Mouse (Mus musculus) E14TG2a.4 (cell line): ENCODE data around the gene Snrk.
A peak's percentile ranks its signal among the peaks of the same experiment; 100 is the strongest.

Experiments
- H3K27me3 ChIP-seq: 2 replicates; pipeline ENCODE4 v1.6.1; 2014; ENCODE audit warnings: low read length, control low read depth; ENCODE audit not compliant: insufficient read depth
- H3K36me3 ChIP-seq: 2 replicates; pipeline ENCODE4 v1.6.1; 2014; ENCODE audit warnings: low read length, control low read depth; ENCODE audit not compliant: insufficient read depth
- H3K4me1 ChIP-seq: replicated peaks from 2 replicates; pipeline ENCODE4 v1.6.1; 2014; ENCODE audit warnings: low read depth, low read length, control low read depth
- H3K4me3 ChIP-seq: replicated peaks from 2 replicates; pipeline ENCODE4 v1.5.1; 2014; ENCODE audit warnings: mild to moderate bottlenecking, low read length
- H3K9me3 ChIP-seq: 2 replicates; pipeline ENCODE4 v1.6.1; 2014; ENCODE audit warnings: low read length, control low read depth
- CTCF ChIP-seq: conservative IDR thresholded peaks from 2 replicates; pipeline ENCODE4 v1.5.1; 2014; ENCODE audit warnings: low read length
- NANOG ChIP-seq: IDR thresholded peaks from 2 replicates; pipeline ENCODE4 v1.6.1; 2014; ENCODE audit warnings: borderline replicate concordance, low read length, mixed read lengths
- POU5F1 ChIP-seq: IDR thresholded peaks from 2 replicates; pipeline ENCODE4 v1.6.1; 2014; ENCODE audit warnings: low read length, borderline replicate concordance

Snrk gene

DNA sequence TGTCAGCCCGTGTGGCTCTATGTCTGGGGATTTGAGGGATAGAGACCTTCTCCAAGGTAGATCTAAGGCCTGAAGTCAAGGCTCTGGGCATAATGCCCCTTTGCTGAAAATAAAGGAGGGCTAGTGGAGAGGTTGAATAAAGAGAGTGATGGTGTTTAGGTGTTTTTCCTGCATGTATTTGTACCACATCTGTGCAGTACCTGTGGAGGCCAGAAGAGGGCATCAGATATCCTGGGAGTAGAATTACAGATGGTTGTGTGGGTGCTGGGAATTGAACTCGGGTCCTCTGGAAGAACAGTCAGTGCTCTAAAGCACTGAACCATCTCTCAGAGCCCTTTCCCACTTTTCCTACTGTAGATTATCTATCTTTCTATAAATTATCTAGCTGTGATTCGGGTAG is 27.7 kb downstream of the Snrk start:
- Histone ChIP-seq H3K4me3 (no peak overlapping the region), H3K36me3 (peaks cover 5% of the 10 kb centered on the region), H3K4me1 (peaks cover 14% of the 10 kb centered on the region), H3K27me3 (no peaks in the 10 kb centered on the region), H3K9me3 (peaks cover 5% of the 10 kb centered on the region; the same call in 1 of the 2 replicates)
- TF ChIP-seq CTCF (peak; percentile 46), POU5F1 (no peak)

- H3K9me3 ChIP-seq, result peaks cover 5% of the 10 kb centered on the region; the same call in 1 of the 2 replicates
- peaks cover 5% of the 10 kb centered on the region for H3K36me3 ChIP-seq
- no peaks in the 10 kb centered on the region for H3K27me3 ChIP-seq
- H3K4me1 ChIP-seq, result peaks cover 14% of the 10 kb centered on the region
- no peak overlapping the region for H3K4me3 ChIP-seq
- TF ChIP-seq POU5F1 (no peak), NANOG (no peak), CTCF (no peak)
Measured at GRCm38 (mm10) chr9:122145677-122146076, 28.6 kb downstream of the Snrk start.

- Histone ChIP-seq H3K4me3 (no peak overlapping the region), H3K4me1 (peaks cover 14% of the 10 kb centered on the region), H3K36me3 (peaks cover 5% of the 10 kb centered on the region), H3K9me3 (peaks cover 5% of the 10 kb centered on the region; the same call in 1 of the 2 replicates), H3K27me3 (no peaks in the 10 kb centered on the region)
- no peak for TF ChIP-seq POU5F1
- TF ChIP-seq NANOG, result no peak
- no peak for TF ChIP-seq CTCF
Measured at GRCm38 (mm10) chr9:122146124-122146870, 29.2 kb downstream of the Snrk start.

DNA sequence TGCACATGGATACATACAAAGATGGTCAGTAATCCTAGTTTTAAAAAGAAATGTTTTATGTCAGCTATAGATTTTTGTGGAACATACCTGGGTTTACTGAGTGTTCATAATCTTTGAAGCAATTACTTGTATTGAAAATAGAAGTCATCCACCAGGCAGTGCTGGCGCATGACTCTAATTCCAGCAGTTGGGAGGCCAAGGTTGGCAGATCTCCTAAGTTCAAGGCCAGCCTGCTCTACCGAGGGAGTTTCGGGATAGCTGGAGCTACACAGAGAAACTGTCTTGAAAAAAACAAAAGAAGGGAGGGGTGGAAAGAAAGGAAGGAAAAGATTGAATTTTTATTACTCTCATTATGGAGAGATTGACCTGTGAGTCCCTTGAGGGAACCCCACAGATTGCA is 31.3 kb downstream of the Snrk start:
- no peak for TF ChIP-seq POU5F1
- TF ChIP-seq CTCF, result no peak
- no peak for TF ChIP-seq NANOG
- peaks cover 5% of the 10 kb centered on the region; the same call in 1 of the 2 replicates for H3K9me3 ChIP-seq
- H3K36me3 ChIP-seq, result peaks cover 5% of the 10 kb centered on the region
- H3K27me3 ChIP-seq, result no peaks in the 10 kb centered on the region
- H3K4me3 ChIP-seq, result no peak overlapping the region
- peaks cover 14% of the 10 kb centered on the region for H3K4me1 ChIP-seq

- Histone ChIP-seq H3K4me3 (no peak overlapping the region), H3K27me3 (no peaks in the 10 kb centered on the region), H3K36me3 (no peaks in the 10 kb centered on the region), H3K9me3 (no peaks in the 10 kb centered on the region), H3K4me1 (peaks cover 14% of the 10 kb centered on the region)
- TF ChIP-seq NANOG, result no peak
- no peak for TF ChIP-seq POU5F1
- no peak for TF ChIP-seq CTCF
Measured at GRCm38 (mm10) chr9:122149997-122150826, 33.1 kb downstream of the Snrk start.

DNA sequence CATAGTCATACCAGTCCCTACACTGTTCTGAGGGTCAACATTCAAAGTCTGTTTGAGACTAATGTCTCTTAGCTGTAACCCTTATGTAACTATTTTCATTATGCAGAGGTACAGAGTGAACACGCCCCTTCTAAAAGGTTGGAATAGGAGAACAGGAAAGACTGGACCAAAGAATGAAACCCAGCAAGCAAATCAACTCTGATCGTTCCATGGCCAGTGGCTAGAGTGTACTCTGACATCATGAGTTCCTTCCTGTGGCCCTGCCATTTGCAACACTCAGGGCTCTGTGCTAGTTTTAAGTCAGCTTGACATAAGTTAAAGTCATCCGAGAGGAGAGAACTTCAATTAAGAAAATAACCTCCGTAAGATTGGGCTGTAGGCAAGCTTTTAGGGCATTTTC is 35.0 kb downstream of the Snrk start:
- H3K9me3 ChIP-seq, result peaks cover 3% of the 10 kb centered on the region; the same call in 1 of the 2 replicates
- no peaks in the 10 kb centered on the region for H3K27me3 ChIP-seq
- no peak overlapping the region for H3K4me3 ChIP-seq
- H3K4me1 ChIP-seq, result no peaks in the 10 kb centered on the region
- H3K36me3 ChIP-seq, result no peaks in the 10 kb centered on the region
- TF ChIP-seq CTCF (no peak), POU5F1 (no peak), NANOG (no peak)

- Histone ChIP-seq H3K27me3 (no peaks in the 10 kb centered on the region), H3K4me1 (no peaks in the 10 kb centered on the region), H3K4me3 (no peak overlapping the region), H3K36me3 (no peaks in the 10 kb centered on the region), H3K9me3 (peaks cover 3% of the 10 kb centered on the region; the same call in 1 of the 2 replicates)
- TF ChIP-seq POU5F1, result no peak
- TF ChIP-seq CTCF, result no peak
- TF ChIP-seq NANOG, result no peak
Measured at GRCm38 (mm10) chr9:122152501-122152900, 35.4 kb downstream of the Snrk start.

DNA sequence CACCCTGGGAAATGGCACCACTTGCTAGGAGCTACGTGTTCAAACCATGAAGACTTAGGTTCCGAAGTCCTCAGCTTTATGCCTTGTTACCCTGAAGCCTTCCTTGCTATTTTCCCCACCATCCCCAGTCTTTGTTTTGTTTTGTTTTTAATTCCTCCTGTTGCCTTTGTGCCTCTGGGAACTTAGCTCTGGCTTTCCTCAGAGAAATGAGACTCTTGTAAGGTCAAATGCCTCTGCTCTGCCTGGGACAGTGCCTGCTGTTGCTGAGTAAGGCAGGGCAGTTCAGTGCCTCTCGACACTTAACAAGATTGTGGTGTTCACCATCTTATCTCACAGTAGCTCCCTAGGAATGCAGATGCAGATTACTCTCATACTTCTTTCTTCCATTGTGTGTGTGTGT is 36.4 kb downstream of the Snrk start:
- peaks cover 3% of the 10 kb centered on the region; the same call in 1 of the 2 replicates for H3K9me3 ChIP-seq
- TF ChIP-seq POU5F1, result no peak
- TF ChIP-seq NANOG, result no peak
- no peak for TF ChIP-seq CTCF
- no peaks in the 10 kb centered on the region for H3K4me1 ChIP-seq
- no peaks in the 10 kb centered on the region for H3K36me3 ChIP-seq
- H3K27me3 ChIP-seq, result no peaks in the 10 kb centered on the region
- no peak overlapping the region for H3K4me3 ChIP-seq
